Mouse (Mus musculus) olfactory bulb, adult 2 months (tissue): ENCODE measurements around the gene Lasp1. TPM values are rescaled to one million over a fixed set of nuclear protein-coding genes. Genes with fewer than 3 reads are reported as not detected.
"Not testable (repeated sequence)": the region's sequence is repeated elsewhere in the genome, so short reads cannot be mapped to it uniquely, and the experiment has no call there.

ENCODE experiments used
- H3K27ac ChIP-seq: fragments of 200-500 bp; 2 replicates; pipeline ENCODE4 v1.5.1; 2012; ENCODE audit warnings: low read depth, low read length; ENCODE audit not compliant: insufficient read depth
- H3K4me1 ChIP-seq: fragments of 200-500 bp; 2 replicates; pipeline ENCODE4 v1.6.1; 2012; ENCODE audit warnings: low read length; ENCODE audit not compliant: control insufficient read depth, insufficient read depth
- H3K4me3 ChIP-seq: fragments of 200-500 bp; 2 replicates; pipeline ENCODE4 v1.5.1; 2012; ENCODE audit warnings: mild to moderate bottlenecking, low read depth, low read length, moderate library complexity; ENCODE audit not compliant: insufficient read depth
- CTCF ChIP-seq: fragments of 200-500 bp; IDR thresholded peaks from 2 replicates; pipeline ENCODE4 v1.5.1; 2012; ENCODE audit warnings: low read depth, mild to moderate bottlenecking, low read length, moderate library complexity; ENCODE audit not compliant: insufficient read depth
- POLR2A ChIP-seq: fragments of 200-500 bp; IDR thresholded peaks from 2 replicates; pipeline ENCODE4 v1.6.1; 2012; ENCODE audit warnings: mild to moderate bottlenecking, low read depth, low read length, moderate library complexity; ENCODE audit not compliant: insufficient read depth
- WGBS: fragments of 180-500 bp; shearing (Covaris S2); methylation state at CpG from one replicate; pipeline ENCODE4 v1.1.7; 2018; 5-methylcytosine and 5-hydroxymethylcytosine counted together
- polyA plus RNA-seq: library from polyadenylated mRNA; stranded (reverse); fragments of >200 nt; gene quantifications from 2 replicates; pipeline ENCODE4 v1.2.4, GENCODE M21; 2012; ENCODE audit warnings: low replicate concordance; ENCODE audit not compliant: missing spikeins, insufficient read depth, insufficient read length

Gene Lasp1
- polyA plus RNA-seq, 1 experiment, result not detected

GRCm38 (mm10) chr11:97865421-97865820 lies 66.6 kb downstream of the Lasp1 start:
- Histone ChIP-seq H3K4me3 (no peak overlapping the region), H3K4me1 (no peaks in the 10 kb centered on the region), H3K27ac (no peak overlapping the region)
- TF ChIP-seq CTCF (no peak), POLR2A (no peak)
- 92% methylated on average over 5 of the region's 5 CpGs for WGBS

GRCm38 (mm10) chr11:97866091-97866888 lies 67.5 kb downstream of the Lasp1 start:
- TF ChIP-seq CTCF, result no peak
- TF ChIP-seq POLR2A, result no peak
- Histone ChIP-seq H3K4me3 (no peak overlapping the region), H3K4me1 (no peaks in the 10 kb centered on the region), H3K27ac (no peak overlapping the region)
- 93% methylated on average over 3 of the region's 3 CpGs for WGBS

- no peak for TF ChIP-seq POLR2A
- TF ChIP-seq CTCF, result no peak
- no peak overlapping the region for H3K4me3 ChIP-seq
- H3K4me1 ChIP-seq, result no peaks in the 10 kb centered on the region
- 86% methylated on average over 3 of the region's 3 CpGs for WGBS
- no peak overlapping the region for H3K27ac ChIP-seq
Measured at GRCm38 (mm10) chr11:97867591-97867990, 68.8 kb downstream of the Lasp1 start.

GRCm38 (mm10) chr11:97872378-97872777 lies 73.6 kb downstream of the Lasp1 start:
- H3K27ac ChIP-seq, H3K4me1 ChIP-seq, H3K4me3 ChIP-seq: not testable (repeated sequence)
- WGBS, result 82% methylated on average over 5 of the region's 5 CpGs

GRCm38 (mm10) chr11:97874396-97874795 lies 75.6 kb downstream of the Lasp1 start:
- H3K4me3 ChIP-seq, result no peak overlapping the region

GRCm38 (mm10) chr11:97877341-97877740 lies 78.5 kb downstream of the Lasp1 start:
- H3K4me3 ChIP-seq, result no peak overlapping the region
- H3K4me1 ChIP-seq, result no peaks in the 10 kb centered on the region
- whole genome bisulfite sequencing, result 90% methylated on average over 2 of the region's 2 CpGs
- H3K27ac ChIP-seq, result no peak overlapping the region
- TF ChIP-seq CTCF, result no peak
- TF ChIP-seq POLR2A, result no peak

More at GRCm38 (mm10) chr11:97874396-97874795, 75.6 kb downstream of the Lasp1 start:
- Histone ChIP-seq H3K27ac (no peak overlapping the region), H3K4me1 (no peaks in the 10 kb centered on the region)
- 80% methylated on average over 1 of the region's 1 CpGs for WGBS
- TF ChIP-seq CTCF, result no peak
- TF ChIP-seq POLR2A, result no peak

- WGBS, result 94% methylated on average over 4 of the region's 4 CpGs
- H3K27ac ChIP-seq, result no peak overlapping the region
- no peaks in the 10 kb centered on the region for H3K4me1 ChIP-seq
- no peak overlapping the region for H3K4me3 ChIP-seq
- TF ChIP-seq CTCF (no peak), POLR2A (no peak)
Measured at GRCm38 (mm10) chr11:97880362-97880761, 81.6 kb downstream of the Lasp1 start.

- no peaks in the 10 kb centered on the region for H3K4me1 ChIP-seq
- H3K4me3 ChIP-seq, result peak overlapping the region; percentile 82
- TF ChIP-seq CTCF (no peak), POLR2A (no peak)
- H3K27ac ChIP-seq, result no peak overlapping the region
- 2% methylated on average over 26 of the region's 26 CpGs for WGBS
Measured at GRCm38 (mm10) chr11:97883542-97883917, 84.7 kb downstream of the Lasp1 start.

GRCm38 (mm10) chr11:97883918-97884600 lies 85.3 kb downstream of the Lasp1 start, which contains the start of gene Fbxo47:
Fbxo47 (minus strand) TSS chr11:97884154.
- H3K4me3 ChIP-seq, result peak within 1 kb of the TSS; percentile 82
- WGBS, result under 1% methylated on average over 37 of the region's 37 CpGs
- H3K27ac ChIP-seq, result no peak within 1 kb of the TSS
- TF ChIP-seq CTCF (no peak), POLR2A (no peak)
- no peaks in the 10 kb centered on the region for H3K4me1 ChIP-seq
